Mouse (Mus musculus): ENCODE data around the gene Cntrob. TPM values are rescaled to one million over a fixed set of nuclear protein-coding genes. Genes with fewer than 3 reads are reported as not detected.

The Cntrob gene
- polyA plus RNA-seq, 1 experiment, result 42.2 TPM

GRCm38 (mm10) chr11:69297799-69298198 is 25.8 kb downstream of the Cntrob start:
- no peak for TF ChIP-seq POLR2A (IDR thresholded peaks at IDR 0.05; ENCODE audit: borderline replicate concordance, extremely low read depth, insufficient read depth, insufficient read length, poor library complexity, severe bottlenecking)
- TF ChIP-seq CTCF (IDR thresholded peaks at IDR 0.05; ENCODE audit: borderline replicate concordance, extremely low read depth, insufficient read depth, insufficient read length), result no peak
- no peak for DNase-seq (ENCODE audit: low read depth)

GRCm38 (mm10) chr11:69295286-69295685 is 28.3 kb downstream of the Cntrob start:
- DNase-seq (ENCODE audit: low read depth), result no peak
- TF ChIP-seq CTCF (IDR thresholded peaks at IDR 0.05; ENCODE audit: borderline replicate concordance, extremely low read depth, insufficient read depth, insufficient read length) (no peak), POLR2A (IDR thresholded peaks at IDR 0.05; ENCODE audit: borderline replicate concordance, extremely low read depth, insufficient read depth, insufficient read length, poor library complexity, severe bottlenecking) (no peak)

- TF ChIP-seq POLR2A (IDR thresholded peaks at IDR 0.05; ENCODE audit: borderline replicate concordance, extremely low read depth, insufficient read depth, insufficient read length, poor library complexity, severe bottlenecking) (no peak), CTCF (IDR thresholded peaks at IDR 0.05; ENCODE audit: borderline replicate concordance, extremely low read depth, insufficient read depth, insufficient read length) (no peak)
- DNase-seq (ENCODE audit: low read depth), result no peak
These were observed 32.5 kb downstream of the Cntrob start for GRCm38 (mm10) chr11:69291111-69291510.

- no peak for TF ChIP-seq CTCF (IDR thresholded peaks at IDR 0.05; ENCODE audit: borderline replicate concordance, extremely low read depth, insufficient read depth, insufficient read length)
- TF ChIP-seq POLR2A (IDR thresholded peaks at IDR 0.05; ENCODE audit: borderline replicate concordance, extremely low read depth, insufficient read depth, insufficient read length, poor library complexity, severe bottlenecking), result no peak
These were observed 46.3 kb downstream of the Cntrob start for GRCm38 (mm10) chr11:69277267-69277666.

GRCm38 (mm10) chr11:69276081-69276480 is 47.5 kb downstream of the Cntrob start:
- TF ChIP-seq POLR2A (IDR thresholded peaks at IDR 0.05; ENCODE audit: borderline replicate concordance, extremely low read depth, insufficient read depth, insufficient read length, poor library complexity, severe bottlenecking) (no peak), CTCF (IDR thresholded peaks at IDR 0.05; ENCODE audit: borderline replicate concordance, extremely low read depth, insufficient read depth, insufficient read length) (no peak)
- no peak for DNase-seq (ENCODE audit: low read depth)

More at GRCm38 (mm10) chr11:69277267-69277666, 46.3 kb downstream of the Cntrob start:
- no peak for DNase-seq (ENCODE audit: low read depth)

- no peak for TF ChIP-seq CTCF (IDR thresholded peaks at IDR 0.05; ENCODE audit: borderline replicate concordance, extremely low read depth, insufficient read depth, insufficient read length)
- TF ChIP-seq POLR2A (IDR thresholded peaks at IDR 0.05; ENCODE audit: borderline replicate concordance, extremely low read depth, insufficient read depth, insufficient read length, poor library complexity, severe bottlenecking), result no peak
- no peak for DNase-seq (ENCODE audit: low read depth)
These were observed 47.9 kb downstream of the Cntrob start for GRCm38 (mm10) chr11:69275650-69276049.

GRCm38 (mm10) chr11:69272122-69272740 is 51.3 kb downstream of the Cntrob start:
- peak; percentile 70; the same call in 1 of the 2 replicates for TF ChIP-seq CTCF (IDR thresholded peaks at IDR 0.05; ENCODE audit: borderline replicate concordance, extremely low read depth, insufficient read depth, insufficient read length)
- no peak for TF ChIP-seq POLR2A (IDR thresholded peaks at IDR 0.05; ENCODE audit: borderline replicate concordance, extremely low read depth, insufficient read depth, insufficient read length, poor library complexity, severe bottlenecking)
- peak; percentile 87 for DNase-seq (ENCODE audit: low read depth)

GRCm38 (mm10) chr11:69269575-69269974 is 54.0 kb downstream of the Cntrob start:
- TF ChIP-seq CTCF (IDR thresholded peaks at IDR 0.05; ENCODE audit: borderline replicate concordance, extremely low read depth, insufficient read depth, insufficient read length), result peak; percentile 75
- TF ChIP-seq POLR2A (IDR thresholded peaks at IDR 0.05; ENCODE audit: borderline replicate concordance, extremely low read depth, insufficient read depth, insufficient read length, poor library complexity, severe bottlenecking), result no peak
- DNase-seq (ENCODE audit: low read depth), result peak; percentile 82

GRCm38 (mm10) chr11:69268100-69268499 is 55.5 kb downstream of the Cntrob start:
- no peak for DNase-seq (ENCODE audit: low read depth)

GRCm38 (mm10) chr11:69267341-69267740 is 56.2 kb downstream of the Cntrob start:
- DNase-seq (ENCODE audit: low read depth), result peak; percentile 71

More at GRCm38 (mm10) chr11:69268100-69268499, 55.5 kb downstream of the Cntrob start:
- TF ChIP-seq POLR2A (IDR thresholded peaks at IDR 0.05; ENCODE audit: borderline replicate concordance, extremely low read depth, insufficient read depth, insufficient read length, poor library complexity, severe bottlenecking), result no peak
- TF ChIP-seq CTCF (IDR thresholded peaks at IDR 0.05; ENCODE audit: borderline replicate concordance, extremely low read depth, insufficient read depth, insufficient read length), result no peak

GRCm38 (mm10) chr11:69266253-69266652 is 57.3 kb downstream of the Cntrob start:
- TF ChIP-seq CTCF (IDR thresholded peaks at IDR 0.05; ENCODE audit: borderline replicate concordance, extremely low read depth, insufficient read depth, insufficient read length), result no peak
- TF ChIP-seq POLR2A (IDR thresholded peaks at IDR 0.05; ENCODE audit: borderline replicate concordance, extremely low read depth, insufficient read depth, insufficient read length, poor library complexity, severe bottlenecking), result no peak
- peak; percentile 93 for DNase-seq (ENCODE audit: low read depth)

More at GRCm38 (mm10) chr11:69267341-69267740, 56.2 kb downstream of the Cntrob start:
- TF ChIP-seq CTCF (IDR thresholded peaks at IDR 0.05; ENCODE audit: borderline replicate concordance, extremely low read depth, insufficient read depth, insufficient read length) (peak; percentile 62; the same call in 1 of the 2 replicates), POLR2A (IDR thresholded peaks at IDR 0.05; ENCODE audit: borderline replicate concordance, extremely low read depth, insufficient read depth, insufficient read length, poor library complexity, severe bottlenecking) (no peak)

GRCm38 (mm10) chr11:69265410-69265809 is 58.2 kb downstream of the Cntrob start:
- no peak for DNase-seq (ENCODE audit: low read depth)
- no peak for TF ChIP-seq CTCF (IDR thresholded peaks at IDR 0.05; ENCODE audit: borderline replicate concordance, extremely low read depth, insufficient read depth, insufficient read length)
- TF ChIP-seq POLR2A (IDR thresholded peaks at IDR 0.05; ENCODE audit: borderline replicate concordance, extremely low read depth, insufficient read depth, insufficient read length, poor library complexity, severe bottlenecking), result no peak
